Mouse (Mus musculus): ENCODE data around the gene Dgcr2. TPM values are rescaled to one million over a fixed set of nuclear protein-coding genes. Genes with fewer than 3 reads are reported as not detected.

The Dgcr2 gene
- polyA plus RNA-seq, 1 experiment from 2014 or later = 69.6 TPM

DNA sequence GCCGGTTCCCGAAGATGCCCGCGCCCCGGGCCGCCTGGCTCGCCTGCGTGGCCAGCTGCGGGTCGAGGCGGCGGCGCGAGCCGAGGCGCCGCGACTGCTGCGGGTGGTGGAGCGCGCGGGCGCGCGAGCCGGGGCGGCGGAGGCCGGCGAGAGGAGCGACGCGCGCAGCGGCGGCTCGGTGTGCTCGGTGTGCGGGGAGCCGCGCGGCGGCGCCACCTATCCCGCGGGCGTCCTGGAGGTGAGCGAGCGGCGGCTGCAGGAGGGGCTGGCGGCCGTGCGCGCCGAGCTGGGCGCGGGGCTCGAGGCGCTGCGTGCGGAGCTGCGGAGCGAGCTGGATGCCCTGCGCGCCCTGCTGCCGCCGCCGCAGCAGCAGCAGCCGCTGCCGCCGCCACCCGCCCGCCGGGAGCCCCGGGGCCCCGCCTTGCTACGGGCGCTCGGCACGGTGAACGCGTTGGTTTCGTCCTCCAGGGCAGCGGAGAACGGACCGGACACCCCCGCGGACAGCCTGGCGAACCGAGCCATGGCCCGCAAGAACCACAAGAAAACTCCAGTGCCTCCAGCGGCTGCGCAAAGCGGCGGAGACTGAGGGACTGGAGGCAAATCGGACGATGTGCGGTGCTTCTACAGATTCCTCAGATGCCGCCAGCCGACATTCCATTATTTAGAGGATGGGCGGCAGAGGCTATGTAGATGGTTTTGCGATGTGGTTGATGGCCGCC, 64.5 kb downstream of the Dgcr2 start:
- no peak for DNase-seq (ENCODE audit: low spot score)
- WGBS = under 1% methylated on average over 103 of the region's 103 CpGs
- peak overlapping the region; percentile 78 for H3K4me3 ChIP-seq
- H3K9me3 ChIP-seq = no peaks in the 10 kb centered on the region
- peak overlapping the region; percentile 78 for H3K27ac ChIP-seq
- H3K27me3 ChIP-seq (ENCODE audit: insufficient read depth, poor library complexity, severe bottlenecking) = peaks cover 98% of the 10 kb centered on the region
- H3K4me1 ChIP-seq = peaks cover 19% of the 10 kb centered on the region
- no peaks in the 10 kb centered on the region for H3K36me3 ChIP-seq

DNA sequence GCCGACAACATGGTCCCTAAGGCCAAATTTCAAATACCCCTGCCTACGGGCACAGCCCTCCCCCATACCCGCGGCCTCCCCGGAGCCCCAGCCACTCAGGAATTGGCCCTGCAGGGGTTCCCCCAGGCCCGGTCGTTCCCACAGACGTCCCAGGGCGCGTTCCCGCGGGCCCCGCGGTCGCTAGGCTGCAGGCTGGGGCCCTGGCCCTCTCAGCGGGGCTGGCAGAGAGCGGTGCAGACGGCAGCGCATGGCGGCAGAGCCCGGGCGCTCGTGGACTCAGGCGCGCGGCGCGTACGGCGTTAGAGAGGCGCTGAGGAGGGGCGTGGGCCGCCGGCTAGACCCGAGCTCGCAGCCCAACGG, 65.1 kb downstream of the Dgcr2 start:
- Histone ChIP-seq H3K27ac (peak overlapping the region; percentile 78), H3K4me1 (peaks cover 19% of the 10 kb centered on the region), H3K36me3 (no peaks in the 10 kb centered on the region), H3K9me3 (no peaks in the 10 kb centered on the region), H3K27me3 (ENCODE audit: insufficient read depth, poor library complexity, severe bottlenecking) (peaks cover 100% of the 10 kb centered on the region), H3K4me3 (peak overlapping the region; percentile 78)
- 1% methylated on average over 37 of the region's 37 CpGs for WGBS
- no peak for DNase-seq (ENCODE audit: low spot score)

DNA sequence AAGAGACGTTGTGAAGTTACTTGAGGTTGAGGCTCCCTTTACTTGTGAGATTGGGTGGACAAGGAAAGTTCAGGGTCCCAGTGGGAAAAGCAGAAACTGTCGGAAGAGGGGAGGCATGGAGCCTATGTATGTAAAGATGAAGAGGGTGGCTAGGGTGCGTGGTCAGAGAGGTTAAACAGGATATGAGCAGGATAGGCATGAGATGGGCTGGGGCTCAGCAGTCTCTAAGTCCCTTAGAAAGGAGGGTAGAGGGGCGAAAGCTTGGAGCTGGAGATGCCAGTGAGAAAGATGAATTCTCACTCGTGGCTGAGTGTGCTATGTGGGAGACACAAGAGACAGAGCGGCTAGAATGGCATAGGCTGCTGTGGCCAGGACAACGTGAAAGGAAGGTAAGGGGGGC, 65.5 kb downstream of the Dgcr2 start, which contains the start of gene B830017H08Rik:
Gene B830017H08Rik (plus strand): TSS at position 301 of the 400 bp plus-strand sequence.
- H3K4me3 ChIP-seq = peak within 1 kb of the TSS; percentile 78
- whole genome bisulfite sequencing = 29% methylated on average over 7 of the region's 7 CpGs
- no peaks in the 10 kb centered on the region for H3K36me3 ChIP-seq
- peaks cover 100% of the 10 kb centered on the region for H3K27me3 ChIP-seq (ENCODE audit: insufficient read depth, poor library complexity, severe bottlenecking)
- no peaks in the 10 kb centered on the region for H3K9me3 ChIP-seq
- peaks cover 19% of the 10 kb centered on the region for H3K4me1 ChIP-seq
- no peak for DNase-seq (ENCODE audit: low spot score)
- peak within 1 kb of the TSS; percentile 78 for H3K27ac ChIP-seq

- no peaks in the 10 kb centered on the region for H3K36me3 ChIP-seq
- H3K4me1 ChIP-seq = peaks cover 19% of the 10 kb centered on the region
- WGBS = 18% methylated on average over 11 of the region's 11 CpGs
- no peak overlapping the region for H3K4me3 ChIP-seq
- peaks cover 100% of the 10 kb centered on the region for H3K27me3 ChIP-seq (ENCODE audit: insufficient read depth, poor library complexity, severe bottlenecking)
- H3K27ac ChIP-seq = no peak overlapping the region
- DNase-seq (ENCODE audit: low spot score) = no peak
- no peaks in the 10 kb centered on the region for H3K9me3 ChIP-seq
Measured at GRCm38 (mm10) chr16:17831781-17832180, 66.6 kb downstream of the Dgcr2 start.

DNA sequence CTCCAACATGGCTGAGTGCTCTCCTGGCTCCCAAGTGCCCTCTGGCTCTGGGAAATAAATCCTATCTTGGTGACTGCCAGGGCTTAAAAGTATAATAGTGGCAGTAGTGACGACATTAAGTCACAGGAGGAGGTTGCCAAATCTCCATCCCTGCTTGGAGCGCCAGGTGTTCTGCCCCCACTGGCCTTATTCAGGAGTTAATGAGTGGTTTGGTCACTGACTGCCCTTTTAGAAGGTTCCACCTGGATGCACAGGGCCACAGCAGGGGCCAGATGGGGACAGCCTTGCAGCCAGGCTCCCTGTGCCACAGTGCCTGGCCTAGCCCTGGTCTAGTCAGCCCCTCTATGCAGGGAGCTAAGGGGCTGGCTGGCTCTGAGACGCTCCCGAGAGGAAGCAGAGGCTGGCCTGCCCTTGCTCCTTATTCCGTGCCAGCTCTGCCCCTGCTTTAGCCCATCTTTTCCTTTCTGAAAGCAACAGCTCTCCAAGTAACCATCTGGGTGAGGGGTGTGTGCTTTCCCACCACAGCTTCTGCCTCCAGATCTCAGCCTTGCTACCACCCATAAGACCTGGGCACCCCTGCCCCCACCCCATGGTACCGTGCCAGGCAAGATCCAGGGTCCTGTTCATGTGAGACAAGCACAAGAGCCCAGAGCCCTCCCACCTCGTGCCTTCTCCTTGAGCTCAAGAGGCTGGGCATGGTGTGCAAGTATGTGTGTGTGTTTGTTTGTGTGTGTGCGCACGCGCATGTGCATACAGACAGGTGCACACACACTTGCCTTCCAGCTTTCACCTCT, 67.8 kb downstream of the Dgcr2 start:
- Histone ChIP-seq H3K4me3 (no peak overlapping the region), H3K4me1 (peaks cover 19% of the 10 kb centered on the region), H3K9me3 (no peaks in the 10 kb centered on the region), H3K27me3 (ENCODE audit: insufficient read depth, poor library complexity, severe bottlenecking) (peaks cover 93% of the 10 kb centered on the region), H3K27ac (no peak overlapping the region), H3K36me3 (no peaks in the 10 kb centered on the region)
- no peak for DNase-seq (ENCODE audit: low spot score)
- 67% methylated on average over 10 of the region's 10 CpGs for WGBS

DNA sequence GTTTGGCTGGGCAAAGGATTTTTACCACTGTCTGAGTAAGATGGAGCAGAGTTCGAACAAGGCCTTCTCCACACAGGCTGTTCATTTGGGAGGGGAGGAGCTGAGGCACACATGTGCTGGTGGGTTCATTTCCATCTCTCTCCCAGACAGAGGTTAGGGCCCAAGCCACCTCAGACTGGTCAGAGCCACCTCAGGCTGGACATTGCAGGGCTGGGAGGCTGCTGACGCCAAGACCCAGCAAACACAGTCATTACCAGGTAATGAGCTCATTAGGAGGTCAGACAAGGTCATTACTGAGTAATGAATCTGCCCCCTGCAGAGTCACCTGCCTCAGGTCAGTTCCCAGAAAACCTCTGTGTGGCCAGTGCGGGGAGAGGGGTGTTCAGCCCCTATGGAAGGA, 69.5 kb downstream of the Dgcr2 start:
- H3K4me1 ChIP-seq = peaks cover 11% of the 10 kb centered on the region
- no peaks in the 10 kb centered on the region for H3K36me3 ChIP-seq
- H3K9me3 ChIP-seq = no peaks in the 10 kb centered on the region
- DNase-seq (ENCODE audit: low spot score) = no peak
- WGBS = 61% methylated on average over 3 of the region's 3 CpGs
- H3K27ac ChIP-seq = no peak overlapping the region
- peaks cover 76% of the 10 kb centered on the region for H3K27me3 ChIP-seq (ENCODE audit: insufficient read depth, poor library complexity, severe bottlenecking)
- H3K4me3 ChIP-seq = no peak overlapping the region

DNA sequence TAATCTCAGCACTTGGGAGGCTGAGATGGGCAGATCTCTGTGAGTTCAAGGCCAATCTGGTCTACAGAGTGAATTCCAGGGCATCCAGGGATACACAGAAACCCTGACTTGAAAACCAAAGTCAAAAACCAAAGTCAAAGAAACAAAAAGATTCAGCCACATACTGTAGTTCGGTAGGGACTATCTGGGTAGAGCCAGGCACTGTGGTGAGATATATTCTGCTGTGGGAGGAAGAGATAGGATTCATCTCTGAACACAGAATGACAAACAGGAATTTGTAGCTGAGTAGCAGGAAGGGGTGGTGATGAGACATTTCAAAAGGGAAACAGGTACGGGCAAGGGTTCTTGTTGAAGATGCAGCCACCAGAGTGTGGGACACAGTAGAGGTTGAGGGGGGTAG, 70.1 kb downstream of the Dgcr2 start:
- Histone ChIP-seq H3K9me3 (no peaks in the 10 kb centered on the region), H3K4me3 (no peak overlapping the region), H3K4me1 (peaks cover 5% of the 10 kb centered on the region), H3K36me3 (no peaks in the 10 kb centered on the region), H3K27ac (no peak overlapping the region), H3K27me3 (ENCODE audit: insufficient read depth, poor library complexity, severe bottlenecking) (peaks cover 73% of the 10 kb centered on the region)
- no peak for DNase-seq (ENCODE audit: low spot score)
- 62% methylated on average over 2 of the region's 2 CpGs for WGBS

DNA sequence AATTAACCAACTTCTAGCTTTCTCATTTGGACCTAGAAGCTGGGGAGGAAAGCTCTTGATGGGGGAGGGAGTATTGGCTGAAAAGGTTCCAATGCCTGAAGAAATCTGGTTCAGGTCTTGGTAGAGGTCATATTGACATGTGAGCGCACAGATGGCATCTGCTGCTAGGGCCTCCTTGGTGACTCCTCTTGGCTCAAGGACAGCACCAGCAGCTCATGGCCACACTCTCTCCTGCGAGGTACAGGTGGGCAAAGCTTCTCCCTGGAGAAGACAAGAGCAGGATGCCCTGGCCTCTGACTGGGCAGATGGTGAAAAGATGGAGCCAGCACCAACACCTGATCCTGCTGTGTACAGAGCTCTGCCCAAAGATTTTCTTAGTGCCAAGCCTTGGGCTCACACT, 71.9 kb downstream of the Dgcr2 start:
- Histone ChIP-seq H3K27me3 (ENCODE audit: insufficient read depth, poor library complexity, severe bottlenecking) (peaks cover 56% of the 10 kb centered on the region), H3K4me1 (no peaks in the 10 kb centered on the region), H3K4me3 (no peak overlapping the region), H3K27ac (no peak overlapping the region), H3K9me3 (no peaks in the 10 kb centered on the region), H3K36me3 (no peaks in the 10 kb centered on the region)
- 77% methylated on average over 2 of the region's 2 CpGs for WGBS
- no peak for DNase-seq (ENCODE audit: low spot score)

DNA sequence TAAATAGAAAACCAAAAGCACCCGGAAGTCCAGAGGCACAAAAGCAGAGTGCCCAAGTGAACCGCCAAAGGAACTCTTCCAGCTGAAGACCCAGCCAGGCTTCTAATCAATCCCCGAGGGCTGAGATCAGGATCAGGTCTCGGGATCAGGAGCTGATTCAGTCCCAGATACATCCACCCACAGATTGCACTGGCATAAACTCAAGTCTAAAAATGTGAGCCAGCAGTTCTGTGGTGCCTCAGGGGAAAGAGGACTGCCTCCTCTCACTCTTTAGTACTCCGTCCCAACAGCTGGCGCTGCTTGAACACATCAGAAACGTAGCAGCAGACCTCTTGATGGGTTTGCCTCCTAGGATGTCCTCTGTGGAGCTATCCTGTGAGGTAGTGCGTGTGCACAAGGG, 81.8 kb downstream of the Dgcr2 start:
- WGBS = 77% methylated on average over 8 of the region's 8 CpGs
- H3K36me3 ChIP-seq = no peaks in the 10 kb centered on the region
- DNase-seq (ENCODE audit: low spot score) = no peak

DNA sequence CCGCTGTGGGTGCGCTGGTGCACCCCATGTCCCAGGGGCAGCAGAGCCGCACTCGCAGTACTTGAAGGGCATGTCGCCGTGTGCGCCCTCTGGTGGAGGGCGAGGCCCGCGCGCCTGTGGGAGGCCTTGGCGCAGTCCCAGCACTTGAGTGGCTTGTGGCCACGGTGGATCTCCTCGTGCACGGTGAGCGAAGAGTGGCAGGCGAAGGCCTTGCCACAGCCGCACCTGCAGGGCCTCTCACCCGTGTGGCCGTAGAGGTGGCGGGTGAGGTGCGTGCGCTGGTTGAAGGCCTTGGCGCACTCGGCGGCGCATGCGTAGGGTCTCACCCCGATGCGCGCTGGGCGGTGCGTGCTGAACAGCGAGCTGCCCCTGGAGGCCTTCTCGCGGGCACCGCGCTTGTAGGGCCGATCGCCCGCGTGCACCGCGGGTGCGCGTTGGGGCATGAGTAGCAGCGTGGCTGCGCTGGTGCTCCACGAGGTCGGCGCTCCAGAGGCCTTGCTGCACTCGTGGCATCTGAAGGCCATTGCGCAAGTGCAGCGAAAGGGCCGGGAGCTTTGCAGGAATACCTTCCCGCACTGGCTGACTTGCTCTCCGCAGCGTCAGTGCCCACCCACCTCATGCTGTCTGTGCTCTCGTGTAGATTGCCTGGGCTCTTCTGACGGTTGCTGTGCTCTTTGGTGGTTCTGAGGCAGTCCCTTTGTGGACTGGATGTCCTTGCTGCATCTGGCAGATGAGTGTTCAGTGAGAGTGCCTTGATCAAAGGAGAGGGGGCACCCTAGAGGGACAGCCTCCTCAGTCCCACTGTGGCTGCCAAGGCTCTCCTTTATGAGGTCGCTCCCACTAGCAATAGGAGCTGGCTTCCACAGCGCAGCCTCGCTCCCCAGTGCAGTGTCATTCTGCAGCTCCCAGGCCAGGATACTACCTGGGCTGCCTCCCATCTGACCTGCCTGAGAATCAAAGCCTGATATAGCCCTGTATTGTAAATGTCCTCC, 82.7 kb downstream of the Dgcr2 start:
- Histone ChIP-seq H3K4me3 (peak overlapping the region; percentile 65), H3K36me3 (no peaks in the 10 kb centered on the region), H3K4me1 (peaks cover 23% of the 10 kb centered on the region), H3K27me3 (ENCODE audit: insufficient read depth, poor library complexity, severe bottlenecking) (peaks cover 56% of the 10 kb centered on the region), H3K9me3 (no peaks in the 10 kb centered on the region), H3K27ac (peak overlapping the region; percentile 84)
- DNase-seq (ENCODE audit: low spot score) = peak; percentile 83
- 2% methylated on average over 63 of the region's 63 CpGs for WGBS

More for the DNA sequence above, 81.8 kb downstream of the Dgcr2 start:
- H3K27ac ChIP-seq = no peak overlapping the region
- H3K27me3 ChIP-seq (ENCODE audit: insufficient read depth, poor library complexity, severe bottlenecking) = peaks cover 62% of the 10 kb centered on the region
- H3K4me1 ChIP-seq = peaks cover 21% of the 10 kb centered on the region
- no peak overlapping the region for H3K4me3 ChIP-seq
- no peaks in the 10 kb centered on the region for H3K9me3 ChIP-seq

GRCm38 (mm10) chr16:17813173-17813572, 85.2 kb downstream of the Dgcr2 start:
- peaks cover 33% of the 10 kb centered on the region for H3K4me1 ChIP-seq
- H3K27me3 ChIP-seq (ENCODE audit: insufficient read depth, poor library complexity, severe bottlenecking) = peaks cover 54% of the 10 kb centered on the region
- H3K4me3 ChIP-seq = no peak overlapping the region
- no peaks in the 10 kb centered on the region for H3K9me3 ChIP-seq
- no peak for DNase-seq (ENCODE audit: low spot score)
- H3K27ac ChIP-seq = no peak overlapping the region
- 24% methylated on average over 4 of the region's 4 CpGs for WGBS
- H3K36me3 ChIP-seq = no peaks in the 10 kb centered on the region

DNA sequence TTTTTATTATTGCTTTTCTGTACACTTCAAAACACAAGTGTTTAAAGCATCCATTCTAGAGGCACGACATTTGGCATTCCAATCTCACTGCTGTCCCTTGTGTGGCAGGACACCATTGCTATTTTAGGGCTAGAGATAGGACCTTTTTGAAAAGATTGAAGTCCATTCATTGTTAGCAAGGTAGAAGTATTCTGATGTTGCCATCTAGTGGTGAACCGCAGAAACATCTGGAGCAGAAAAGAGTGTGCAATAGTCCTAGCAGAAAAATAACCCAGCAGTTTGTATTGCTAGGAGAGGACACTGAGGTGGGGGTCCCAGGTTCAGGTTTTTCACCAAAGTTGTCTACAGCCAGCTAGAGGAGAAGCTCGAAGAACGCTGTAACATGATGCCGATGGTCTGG, 86.2 kb downstream of the Dgcr2 start:
- Histone ChIP-seq H3K4me3 (no peak overlapping the region), H3K9me3 (no peaks in the 10 kb centered on the region), H3K27ac (no peak overlapping the region), H3K27me3 (ENCODE audit: insufficient read depth, poor library complexity, severe bottlenecking) (peaks cover 53% of the 10 kb centered on the region), H3K4me1 (peaks cover 43% of the 10 kb centered on the region), H3K36me3 (0 out of 2 replicates have a peak, but pooled peaks cover under 1% of the 10 kb centered on the region)
- DNase-seq (ENCODE audit: low spot score) = no peak
- 3% methylated on average over 5 of the region's 5 CpGs for WGBS

Measured in heart, embryonic 10.5 days (tissue).